Mouse (Mus musculus) ES-E14 (cell line): ENCODE data around the gene Gm7247. TPM values are rescaled to one million over a fixed set of nuclear protein-coding genes. Genes with fewer than 3 reads are reported as not detected.
"Not testable (repeated sequence)": the region's sequence is repeated elsewhere in the genome, so short reads cannot be mapped to it uniquely, and the experiment has no call there.

Source experiments
- DNase-seq: peaks from one replicate; pipeline ENCODE4 v3.0.0-alpha.2; 2013; ENCODE audit warnings: low read depth, low spot score
- H3K27ac ChIP-seq: 2 replicates; pipeline ENCODE4 v1.5.1; 2012; ENCODE audit warnings: low read depth, mild to moderate bottlenecking, low read length, moderate library complexity, mixed read lengths; ENCODE audit not compliant: poor library complexity, insufficient read depth, severe bottlenecking
- H3K36me3 ChIP-seq: 2 replicates; pipeline ENCODE4 v1.6.1; 2012; ENCODE audit warnings: mild to moderate bottlenecking, low read length, moderate library complexity, mixed read lengths; ENCODE audit not compliant: control insufficient read depth, poor library complexity, insufficient read depth, severe bottlenecking
- H3K4me1 ChIP-seq, 2 experiments: fragments of 150-350 bp in 1 of 2; sonication (generic) in 1 of 2; 2 replicates each; pipeline ENCODE4 v1.6.1; 2012; ENCODE audit warnings: low read length in 2 of 2, mild to moderate bottlenecking in 1 of 2, mixed read lengths in 1 of 2; ENCODE audit not compliant: control insufficient read depth in 2 of 2, insufficient read depth in 2 of 2, poor library complexity in 1 of 2
- H3K4me3 ChIP-seq, 2 experiments: fragments of 150-350 bp in 1 of 2; sonication (generic) in 1 of 2; 2 replicates each; pipeline ENCODE4 v1.5.1; 2012; ENCODE audit warnings: low read length in 2 of 2, low read depth in 1 of 2, mild to moderate bottlenecking in 1 of 2, mixed read lengths in 1 of 2; ENCODE audit not compliant: insufficient read depth in 1 of 2, poor library complexity in 1 of 2, severe bottlenecking in 1 of 2
- H3K9ac ChIP-seq: 2 replicates; pipeline ENCODE4 v1.6.1; 2012; ENCODE audit warnings: low read depth, mild to moderate bottlenecking, low read length, mixed read lengths; ENCODE audit not compliant: poor library complexity, insufficient read depth, severe bottlenecking
- H3K9me3 ChIP-seq: fragments of 150-350 bp; sonication (generic); 2 replicates; pipeline ENCODE4 v1.6.1; 2012; ENCODE audit warnings: low read depth, mild to moderate bottlenecking, low read length; ENCODE audit not compliant: control insufficient read depth, insufficient read depth
- CHD2 ChIP-seq: IDR thresholded peaks from 2 replicates; pipeline ENCODE4 v1.6.1; 2014; ENCODE audit warnings: mild to moderate bottlenecking, low read depth, low read length, inconsistent platforms
- HCFC1 ChIP-seq: IDR thresholded peaks from 2 replicates; pipeline ENCODE4 v1.6.1; 2012; ENCODE audit warnings: low read length, inconsistent platforms, borderline replicate concordance; ENCODE audit not compliant: insufficient read depth
- MAFK ChIP-seq: IDR thresholded peaks from 2 replicates; pipeline ENCODE4 v1.6.1; 2014; ENCODE audit warnings: mild to moderate bottlenecking, low read depth, low read length, inconsistent platforms; ENCODE audit not compliant: insufficient read depth
- ZC3H11A ChIP-seq: IDR thresholded peaks from 2 replicates; pipeline ENCODE4 v1.6.1; 2012; ENCODE audit warnings: low read depth, mild to moderate bottlenecking, inconsistent platforms, low read length, borderline replicate concordance
- ZNF384 ChIP-seq: IDR thresholded peaks from 2 replicates; pipeline ENCODE4 v1.6.1; 2012; ENCODE audit warnings: low read depth, low read length, inconsistent platforms
- in situ Hi-C, 2 experiments: fragments of 600-800 bp; cut with MboI; formaldehyde crosslinking; loops; one replicate each; pipeline ENCODE4 v1.15.1; 2025; ENCODE audit warnings: low sequenced_read_pairs in 2 of 2, inconsistent platforms in 1 of 2; ENCODE audit not compliant: unreplicated experiment in 2 of 2
- total RNA-seq: library from RNA; depleted of rRNA; stranded (reverse); fragments of 300-350 nt; gene quantifications from 2 replicates; pipeline ENCODE4 v1.2.3, GENCODE M21; 2012

The Gm7247 gene
- total RNA-seq, 1 experiment: not detected

DNA sequence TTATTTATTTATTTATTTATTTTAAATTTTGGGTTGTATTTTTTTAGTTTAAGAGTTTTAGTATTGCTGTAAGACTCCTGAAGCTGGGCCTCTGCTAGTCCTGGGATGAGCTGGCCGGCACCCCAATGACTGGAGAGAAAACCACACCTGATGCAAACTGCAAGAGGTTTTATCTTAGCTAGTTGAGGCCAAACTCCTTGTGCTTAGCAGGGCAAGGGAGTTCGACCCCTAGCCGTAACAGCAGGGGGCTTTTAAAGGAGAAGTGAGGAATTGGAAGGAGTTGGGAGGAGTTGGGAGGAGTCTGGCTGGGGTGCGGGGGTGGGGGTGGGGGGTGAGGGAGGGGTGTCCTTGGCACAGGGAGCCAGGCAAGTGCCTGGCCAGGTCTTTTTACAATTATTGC is 77.4 kb downstream of the Gm7247 start:
- Histone ChIP-seq H3K9me3 (no peaks in the 10 kb centered on the region), H3K4me3 (no peak overlapping the region), H3K36me3 (no peaks in the 10 kb centered on the region), H3K9ac (no peak overlapping the region), H3K27ac (no peak overlapping the region), H3K4me1 (no peaks in the 10 kb centered on the region)
- DNase-seq: no peak
- in situ Hi-C loops: no loop called here
- TF ChIP-seq MAFK (no peak), ZNF384 (no peak), HCFC1 (no peak), ZC3H11A (no peak), CHD2 (no peak)

- H3K9ac ChIP-seq, in situ Hi-C loops, H3K4me1 ChIP-seq, H3K4me3 ChIP-seq, H3K27ac ChIP-seq, DNase-seq, H3K9me3 ChIP-seq, H3K36me3 ChIP-seq: not testable (repeated sequence)
Measured at GRCm38 (mm10) chr14:51451557-51451956, 90.0 kb downstream of the Gm7247 start, which contains the start of gene Vmn2r89. TSS of gene Vmn2r89 (plus strand) at chr14:51451857.

GRCm38 (mm10) chr14:51480278-51480677 is 118.7 kb downstream of the Gm7247 start:
- H3K36me3 ChIP-seq, H3K27ac ChIP-seq, H3K4me1 ChIP-seq, H3K9me3 ChIP-seq, in situ Hi-C loops, H3K9ac ChIP-seq: not testable (repeated sequence)
- peak overlapping the region in 1 of 2 experiments; percentile 61; a peak in 3 of 4 replicates for H3K4me3 ChIP-seq
- peak; percentile 36 for DNase-seq

DNA sequence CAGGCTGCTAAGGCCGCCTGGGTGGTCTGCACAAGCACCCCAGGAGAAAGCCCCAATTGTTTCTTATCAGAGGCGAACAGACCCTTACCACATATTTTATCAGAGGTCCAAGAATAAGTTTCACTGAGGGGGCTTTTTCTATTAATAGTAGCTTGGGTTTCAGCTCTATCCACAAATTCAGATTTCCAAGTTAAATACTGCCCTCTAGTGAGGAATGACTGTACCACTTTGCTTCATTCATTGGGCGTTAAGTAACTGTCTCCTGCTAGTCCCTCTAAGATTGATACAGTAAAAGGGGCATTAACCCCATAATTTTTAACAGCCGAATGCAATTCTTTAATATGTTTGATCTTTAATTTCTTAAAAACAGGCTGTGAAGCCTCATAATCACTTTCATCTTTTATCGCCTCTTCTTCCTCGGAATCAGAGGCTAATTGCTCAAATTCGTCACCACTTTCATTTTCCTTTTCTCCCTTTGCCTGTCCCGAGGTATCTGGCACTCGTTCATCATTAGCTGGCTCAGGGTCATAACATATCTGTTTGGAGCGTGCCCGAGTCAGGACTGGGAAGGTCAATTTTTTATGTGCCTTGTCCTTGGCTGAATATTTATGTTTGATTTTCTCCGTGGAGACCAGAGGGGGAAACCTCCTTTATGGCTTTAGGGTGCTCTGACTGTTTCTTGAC is 119.9 kb downstream of the Gm7247 start:
- H3K9ac ChIP-seq, H3K27ac ChIP-seq, H3K36me3 ChIP-seq, H3K4me1 ChIP-seq, H3K4me3 ChIP-seq, in situ Hi-C loops, H3K9me3 ChIP-seq: not testable (repeated sequence)
- DNase-seq: peak; percentile 28

GRCm38 (mm10) chr14:51482051-51482715 is 120.6 kb downstream of the Gm7247 start:
- no peaks in the 10 kb centered on the region for H3K9me3 ChIP-seq
- DNase-seq: no peak
- H3K36me3 ChIP-seq: no peaks in the 10 kb centered on the region
- TF ChIP-seq ZC3H11A (no peak), CHD2 (no peak), HCFC1 (no peak), ZNF384 (no peak), MAFK (no peak)
- no peak overlapping the region for H3K27ac ChIP-seq
- in situ Hi-C loops: no loop called here
- H3K4me3 ChIP-seq: no peak overlapping the region
- H3K9ac ChIP-seq: no peak overlapping the region
- H3K4me1 ChIP-seq: no peaks in the 10 kb centered on the region

DNA sequence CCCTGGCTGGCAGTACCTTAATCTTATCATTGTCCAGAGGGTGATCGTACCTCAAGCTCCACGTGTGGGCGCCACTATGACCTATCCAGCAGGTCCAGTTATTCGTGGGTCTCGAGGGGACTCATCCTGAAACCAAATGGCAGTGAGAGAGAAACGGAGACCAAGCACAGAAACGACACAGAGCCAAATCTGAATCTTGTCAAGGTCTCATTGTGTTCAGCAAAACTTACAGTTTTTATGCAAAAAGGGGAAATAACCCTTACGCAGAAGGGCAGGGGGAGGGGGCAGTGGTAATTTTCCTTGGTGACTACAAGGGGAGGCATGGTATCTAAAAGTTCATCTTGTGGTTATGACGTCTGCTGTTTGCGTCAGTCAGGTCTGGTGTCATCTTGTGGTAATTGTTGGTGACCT is 121.4 kb downstream of the Gm7247 start:
- H3K36me3 ChIP-seq, H3K4me1 ChIP-seq, H3K9me3 ChIP-seq, H3K27ac ChIP-seq, DNase-seq, H3K9ac ChIP-seq, H3K4me3 ChIP-seq, in situ Hi-C loops: not testable (repeated sequence)
